Mouse (Mus musculus) MEL (cell line): ENCODE measurements around the gene Serinc5. TPM values are rescaled to one million over a fixed set of nuclear protein-coding genes. Genes with fewer than 3 reads are reported as not detected.

Experiments used
- DNase-seq: peaks from one replicate; pipeline ENCODE4 v3.0.0; 2011; ENCODE audit warnings: low read depth, low spot score
- H3K27ac ChIP-seq: 2 replicates; pipeline ENCODE4 v1.5.1; 2012; ENCODE audit warnings: low read depth, mild to moderate bottlenecking, control low read depth, low read length, moderate library complexity; ENCODE audit not compliant: control insufficient read depth
- H3K27me3 ChIP-seq, 2 experiments: fragments of 150-350 bp in 1 of 2; sonication (generic) in 1 of 2; 2 replicates each; pipeline ENCODE4 v1.6.1; 2012; ENCODE audit warnings: low read length in 2 of 2, mild to moderate bottlenecking in 2 of 2, improper control_type of control experiment in 1 of 2, moderate library complexity in 1 of 2; ENCODE audit not compliant: insufficient read depth in 2 of 2, control insufficient read depth in 1 of 2
- H3K36me3 ChIP-seq, 2 experiments: 2 replicates each; pipeline ENCODE4 v1.6.1; 2012 to 2014; ENCODE audit warnings: low read length in 2 of 2, improper control_type of control experiment in 1 of 2, inconsistent platforms in 1 of 2, mild to moderate bottlenecking in 1 of 2; ENCODE audit not compliant: insufficient read depth in 2 of 2, control insufficient read depth in 1 of 2
- H3K4me1 ChIP-seq, 2 experiments: fragments of 150-350 bp in 1 of 2; sonication (generic) in 1 of 2; 2 replicates each; pipeline ENCODE4 v1.6.1; 2012; ENCODE audit warnings: low read length in 2 of 2, improper control_type of control experiment in 1 of 2, mild to moderate bottlenecking in 1 of 2; ENCODE audit not compliant: insufficient read depth in 2 of 2, control insufficient read depth in 1 of 2
- H3K4me3 ChIP-seq, 2 experiments: fragments of 150-350 bp in 1 of 2; sonication (generic) in 1 of 2; 2 replicates each; pipeline ENCODE4 v1.5.1; 2012; ENCODE audit warnings: low read depth in 2 of 2, low read length in 2 of 2, mild to moderate bottlenecking in 2 of 2, moderate library complexity in 2 of 2, control low read depth in 1 of 2, improper control_type of control experiment in 1 of 2; ENCODE audit not compliant: control insufficient read depth in 1 of 2, insufficient read depth in 1 of 2
- H3K79me2 ChIP-seq: 2 replicates; pipeline ENCODE4 v1.6.1; 2012; ENCODE audit warnings: mild to moderate bottlenecking, low read length, moderate library complexity; ENCODE audit not compliant: control insufficient read depth, poor library complexity, insufficient read depth
- H3K9ac ChIP-seq: 2 replicates; pipeline ENCODE4 v1.6.1; 2012; ENCODE audit warnings: low read depth, mild to moderate bottlenecking, control low read depth, low read length, moderate library complexity; ENCODE audit not compliant: control insufficient read depth, poor library complexity, severe bottlenecking
- H3K9me3 ChIP-seq: fragments of 150-350 bp; sonication (generic); replicated peaks from 2 replicates; pipeline ENCODE4 v1.6.1; 2012; ENCODE audit warnings: mild to moderate bottlenecking, low read length, improper control_type of control experiment, moderate library complexity; ENCODE audit not compliant: insufficient read depth
- BHLHE40 ChIP-seq: IDR thresholded peaks from 2 replicates; pipeline ENCODE4 v1.6.1; 2012; ENCODE audit warnings: low read depth, mild to moderate bottlenecking, inconsistent platforms, low read length, improper control_type of control experiment, borderline replicate concordance
- CHD1 ChIP-seq: IDR thresholded peaks from 2 replicates; pipeline ENCODE4 v1.6.1; 2012; ENCODE audit warnings: low read depth, mild to moderate bottlenecking, inconsistent platforms, low read length, improper control_type of control experiment
- CTCF ChIP-seq, 3 experiments: IDR thresholded peaks in 2 of 3; conservative IDR thresholded peaks in 1 of 3; 2 replicates each; pipeline ENCODE4 v1.5.1; 2011 to 2012; ENCODE audit warnings: low read length in 3 of 3, low read depth in 2 of 3, mild to moderate bottlenecking in 2 of 3, improper control_type of control experiment in 1 of 3, inconsistent platforms in 1 of 3, mixed read lengths in 1 of 3, moderate library complexity in 1 of 3; ENCODE audit not compliant: control insufficient read depth in 1 of 3, insufficient read depth in 1 of 3, poor library complexity in 1 of 3, severe bottlenecking in 1 of 3
- E2F4 ChIP-seq: IDR thresholded peaks from 2 replicates; pipeline ENCODE4 v1.6.1; 2011; ENCODE audit warnings: low read depth, low read length, improper control_type of control experiment, borderline replicate concordance
- ETS1 ChIP-seq: IDR thresholded peaks from 2 replicates; pipeline ENCODE4 v1.6.1; 2012; ENCODE audit warnings: low read depth, mild to moderate bottlenecking, inconsistent platforms, low read length, improper control_type of control experiment, moderate library complexity
- HCFC1 ChIP-seq: IDR thresholded peaks from 2 replicates; pipeline ENCODE4 v1.6.1; 2012; ENCODE audit warnings: low read depth, mild to moderate bottlenecking, inconsistent platforms, low read length, improper control_type of control experiment, moderate library complexity
- JUND ChIP-seq: IDR thresholded peaks from 2 replicates; pipeline ENCODE4 v1.6.1; 2011; ENCODE audit warnings: low read depth, mild to moderate bottlenecking, improper control_type of control experiment, low read length
- MAFK ChIP-seq: IDR thresholded peaks from 2 replicates; pipeline ENCODE4 v1.6.1; 2011; ENCODE audit warnings: low read depth, mild to moderate bottlenecking, low read length, improper control_type of control experiment, borderline replicate concordance
- MAZ ChIP-seq: IDR thresholded peaks from 2 replicates; pipeline ENCODE4 v1.6.1; 2012; ENCODE audit warnings: low read depth, mild to moderate bottlenecking, inconsistent platforms, low read length, improper control_type of control experiment
- MXI1 ChIP-seq: IDR thresholded peaks from 2 replicates; pipeline ENCODE4 v1.6.1; 2011; ENCODE audit warnings: mild to moderate bottlenecking, low read depth, low read length, improper control_type of control experiment
- MYB ChIP-seq: IDR thresholded peaks from 2 replicates; pipeline ENCODE4 v1.6.1; 2011; ENCODE audit warnings: mild to moderate bottlenecking, low read depth, low read length, improper control_type of control experiment
- NRF1 ChIP-seq: IDR thresholded peaks from 2 replicates; pipeline ENCODE4 v1.6.1; 2014; ENCODE audit warnings: low read depth, mild to moderate bottlenecking, inconsistent platforms, low read length, improper control_type of control experiment, moderate library complexity; ENCODE audit not compliant: poor library complexity, insufficient read depth, severe bottlenecking
- POLR2A ChIP-seq, 2 experiments: IDR thresholded peaks; 2 replicates each; pipeline ENCODE4 v1.6.1; 2011 to 2012; ENCODE audit warnings: low read length in 2 of 2, mild to moderate bottlenecking in 2 of 2, control low read depth in 1 of 2, improper control_type of control experiment in 1 of 2, low read depth in 1 of 2, moderate library complexity in 1 of 2; ENCODE audit not compliant: control insufficient read depth in 1 of 2, insufficient read depth in 1 of 2, poor library complexity in 1 of 2
- POLR2AphosphoS2 ChIP-seq: IDR thresholded peaks from 2 replicates; pipeline ENCODE4 v1.6.1; 2011; ENCODE audit warnings: low read length, improper control_type of control experiment
- RCOR1 ChIP-seq: IDR thresholded peaks from 2 replicates; pipeline ENCODE4 v1.6.1; 2012; ENCODE audit warnings: low read depth, mild to moderate bottlenecking, inconsistent platforms, low read length, improper control_type of control experiment
- SIN3A ChIP-seq: IDR thresholded peaks from 2 replicates; pipeline ENCODE4 v1.6.1; 2012; ENCODE audit warnings: low read length, improper control_type of control experiment, inconsistent platforms
- SMC3 ChIP-seq: IDR thresholded peaks from 2 replicates; pipeline ENCODE4 v1.6.1; 2011; ENCODE audit warnings: low read depth, low read length, improper control_type of control experiment
- TAL1 ChIP-seq: IDR thresholded peaks from 2 replicates; pipeline ENCODE4 v1.6.1; 2012; ENCODE audit warnings: mild to moderate bottlenecking, inconsistent platforms, low read length, moderate library complexity, mixed read lengths
- ZKSCAN1 ChIP-seq: IDR thresholded peaks from 2 replicates; pipeline ENCODE4 v1.6.1; 2012; ENCODE audit warnings: low read depth, mild to moderate bottlenecking, inconsistent platforms, low read length, improper control_type of control experiment, moderate library complexity
- ZMIZ1 ChIP-seq: IDR thresholded peaks from 2 replicates; pipeline ENCODE4 v1.6.1; 2012; ENCODE audit warnings: low read depth, mild to moderate bottlenecking, inconsistent platforms, low read length, improper control_type of control experiment, moderate library complexity
- ZNF384 ChIP-seq: IDR thresholded peaks from 2 replicates; pipeline ENCODE4 v1.6.1; 2012; ENCODE audit warnings: low read depth, mild to moderate bottlenecking, inconsistent platforms, low read length, improper control_type of control experiment
- polyA plus RNA-seq, 2 experiments: library from polyadenylated mRNA; stranded (reverse) in 1 of 2; unstranded in 1 of 2; fragments of >175 nt in 1 of 2; fragments of >200 nt in 1 of 2; gene quantifications; 2 replicates each; pipeline versions ENCODE4 v1.2.1 to v1.2.4; 2012; ENCODE audit warnings: low replicate concordance in 2 of 2, low read depth in 1 of 2; ENCODE audit not compliant: insufficient read length in 2 of 2, insufficient read depth in 1 of 2, missing spikeins in 1 of 2
- total RNA-seq: library from RNA; depleted of rRNA; stranded (reverse); fragments of 300-350 nt; gene quantifications from 2 replicates; pipeline ENCODE4 v1.2.3, GENCODE M21; 2012

Serinc5 gene
- total and polyA plus RNA-seq, 3 experiments, result 4.0 to 8.8 TPM; not detected in 1

- Histone ChIP-seq H3K36me3 (no peaks in the 10 kb centered on the region), H3K4me3 (no peak overlapping the region), H3K27ac (no peak overlapping the region), H3K79me2 (no peaks in the 10 kb centered on the region), H3K4me1 (no peaks in the 10 kb centered on the region), H3K27me3 (no peaks in the 10 kb centered on the region), H3K9ac (no peak overlapping the region), H3K9me3 (no peaks in the 10 kb centered on the region)
- DNase-seq, result no peak
- TF ChIP-seq ZKSCAN1 (no peak), CTCF (IDR thresholded peaks at IDR 0.05 in 2 of 3, conservative IDR thresholded peaks at IDR 0.05 in 1 of 3; ENCODE audit: control insufficient read depth in 1 of 3, insufficient read depth in 1 of 3, low read depth in 2 of 3, low read length in 3 of 3, poor library complexity in 1 of 3, severe bottlenecking in 1 of 3) (no peak), POLR2AphosphoS2 (no peak), NRF1 (no peak), E2F4 (no peak), MXI1 (no peak), MAZ (no peak), SIN3A (no peak)
Measured at GRCm38 (mm10) chr13:92659611-92660010, 48.7 kb downstream of the Serinc5 start.

DNA sequence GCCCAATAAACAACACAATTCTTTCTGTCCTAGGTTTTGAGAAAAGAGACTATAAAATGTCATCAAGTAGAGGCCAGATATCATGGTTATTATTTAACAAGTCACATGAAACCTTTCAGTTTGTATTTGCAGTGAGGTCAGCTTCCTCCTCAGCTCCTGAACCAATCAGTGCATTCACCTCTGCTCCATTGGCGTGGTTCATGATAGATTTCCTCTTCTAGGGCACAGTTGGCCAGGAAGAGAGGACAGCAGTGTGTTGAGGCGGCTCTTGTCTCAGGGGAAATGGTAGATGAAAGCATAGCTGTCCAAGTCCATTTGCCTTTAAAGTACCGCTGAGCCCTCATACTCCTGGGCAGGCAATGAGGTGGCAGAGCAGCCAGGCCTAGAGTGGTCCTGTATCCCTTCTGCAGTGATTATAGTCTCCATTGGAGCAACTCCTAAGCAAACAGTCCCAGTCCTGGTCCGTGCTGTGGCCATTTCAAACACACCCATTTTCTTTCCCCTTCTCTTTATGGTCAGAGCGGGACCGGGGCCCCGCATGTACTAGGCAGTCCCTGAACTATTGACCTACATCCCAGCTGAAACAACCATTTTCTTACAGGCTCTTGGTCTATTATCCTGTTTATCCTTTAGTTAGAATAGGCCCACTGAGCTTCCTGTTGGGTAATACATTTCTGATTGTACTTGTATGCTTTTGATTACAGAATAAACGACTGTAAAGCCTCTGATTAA, 51.8 kb downstream of the Serinc5 start:
- H3K27me3 ChIP-seq, result no peaks in the 10 kb centered on the region
- no peaks in the 10 kb centered on the region for H3K9me3 ChIP-seq
- H3K9ac ChIP-seq, result no peak overlapping the region
- no peak for DNase-seq
- no peaks in the 10 kb centered on the region for H3K36me3 ChIP-seq
- TF ChIP-seq ZMIZ1 (no peak), CTCF (IDR thresholded peaks at IDR 0.05 in 2 of 3, conservative IDR thresholded peaks at IDR 0.05 in 1 of 3; ENCODE audit: control insufficient read depth in 1 of 3, insufficient read depth in 1 of 3, low read depth in 2 of 3, low read length in 3 of 3, poor library complexity in 1 of 3, severe bottlenecking in 1 of 3) (no peak), MYB (no peak), JUND (no peak), BHLHE40 (no peak), CHD1 (no peak), ZNF384 (no peak), TAL1 (no peak), ETS1 (no peak), HCFC1 (no peak), RCOR1 (no peak), MAFK (no peak), POLR2A (IDR thresholded peaks at IDR 0.05; ENCODE audit: control insufficient read depth in 1 of 2, insufficient read depth in 1 of 2, low read depth in 1 of 2, low read length in 2 of 2, poor library complexity in 1 of 2) (no peak), SMC3 (no peak), E2F4 (no peak)
- no peaks in the 10 kb centered on the region for H3K79me2 ChIP-seq
- H3K4me1 ChIP-seq, result no peaks in the 10 kb centered on the region
- H3K4me3 ChIP-seq, result no peak overlapping the region
- H3K27ac ChIP-seq, result no peak overlapping the region
